26 mouse cellular contexts compared by ENCODE assay signal in the genomic region with DNA sequence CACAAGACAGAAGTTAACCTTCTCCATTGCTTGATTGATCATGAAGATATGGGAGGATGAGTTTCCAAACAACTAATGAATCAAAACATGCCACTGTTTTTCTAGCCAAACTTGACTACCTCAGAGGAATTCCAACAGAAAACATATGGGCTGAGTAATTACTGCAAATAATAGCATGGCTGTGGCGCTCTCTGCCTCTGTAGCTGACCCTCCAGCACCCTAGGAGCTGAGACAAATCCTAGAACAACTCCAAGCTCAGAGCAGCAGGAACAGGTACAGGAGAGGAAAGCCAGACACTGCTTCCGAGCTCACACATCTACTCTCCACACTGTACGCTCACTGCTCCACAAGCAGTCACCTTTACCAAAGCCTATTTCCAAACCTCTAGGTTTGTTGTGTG. TPM values are rescaled to one million over a fixed set of nuclear protein-coding genes. Genes with fewer than 3 reads are reported as not detected.
DNase-seq lines count a peak whose midpoint lies in the region; ATAC-seq lines count a peak whose summit lies in the region.
"Had no signal": no experiment of that assay in that cellular context is flagged by ENCODE, and none has a peak within 500 bp of the region (broad histone marks: within the 10 kb centered on the region; RNA-seq: fewer than 3 reads in every experiment).

No protein-coding gene starts in this region.

- intact Hi-C loops in heart, postnatal 25 days (cut with DNase I) = no loop called here

- H3K27ac ChIP-seq in heart, embryonic 15.5 days = peak overlapping the region; percentile 34
- H3K27ac ChIP-seq in limb, embryonic 11.5 days (replicated peaks; ENCODE audit: low read depth, low read length) = no peak overlapping the region
- no peak overlapping the region for H3K27ac ChIP-seq in limb, embryonic 10.5 days
- H3K27ac ChIP-seq in embryonic facial prominence, embryonic 14.5 days (replicated peaks; ENCODE audit: low read depth, low read length) = 0 out of 2 replicates have a peak overlapping the region, but pooled peaks have one; percentile 15
- H3K27ac ChIP-seq: forebrain, embryonic 10.5 days; forebrain, embryonic 15.5 days; heart, adult 2 months; hindbrain, embryonic 10.5 days; hindbrain, embryonic 15.5 days; macrophage; midbrain, embryonic 13.5 days; neural tube, embryonic 13.5 days had no signal

- no peaks in the 10 kb centered on the region for H3K27me3 ChIP-seq in heart, embryonic 15.5 days
- H3K27me3 ChIP-seq in limb, embryonic 11.5 days (ENCODE audit: control insufficient read depth, insufficient read depth, low read length) = no peaks in the 10 kb centered on the region
- no peaks in the 10 kb centered on the region for H3K27me3 ChIP-seq in limb, embryonic 10.5 days (ENCODE audit: low read depth, poor library complexity, severe bottlenecking)
- no peaks in the 10 kb centered on the region for H3K27me3 ChIP-seq in embryonic facial prominence, embryonic 14.5 days (replicated peaks; ENCODE audit: control insufficient read depth, insufficient read depth, low read length)
- H3K27me3 ChIP-seq: forebrain, embryonic 15.5 days; heart, embryonic 12.5 days; hindbrain, embryonic 15.5 days; midbrain, embryonic 13.5 days; neural tube, embryonic 13.5 days had no signal

- no peak for ATAC-seq in heart, embryonic 15.5 days (replicated peaks; ENCODE audit: insufficient number of reproducible peaks, insufficient read depth, low FRiP score, low read depth)
- ATAC-seq in limb, embryonic 11.5 days (ENCODE audit: insufficient number of reproducible peaks, low FRiP score, low TSS enrichment, low read depth) = no peak
- no peak for ATAC-seq in embryonic facial prominence, embryonic 14.5 days (ENCODE audit: low read depth)
- ATAC-seq: forebrain, embryonic 15.5 days; inflammation-experienced regulatory T-cells, adult 6 months; midbrain, embryonic 13.5 days had no signal

- H3K4me2 ChIP-seq in heart, embryonic 15.5 days = no peak overlapping the region
- H3K4me2 ChIP-seq in limb, embryonic 11.5 days (ENCODE audit: low read depth, severe bottlenecking) = no peak overlapping the region
- no peak overlapping the region for H3K4me2 ChIP-seq in embryonic facial prominence, embryonic 14.5 days (ENCODE audit: low read depth, low read length)
- H3K4me2 ChIP-seq: forebrain, embryonic 15.5 days; heart, embryonic 12.5 days; hindbrain, embryonic 15.5 days; liver, embryonic 11.5 days; midbrain, embryonic 13.5 days; neural tube, embryonic 13.5 days had no signal

- no peak for DNase-seq in heart, postnatal 25 days (ENCODE audit: low spot score)
- DNase-seq in limb, embryonic 11.5 days (ENCODE audit: low spot score) = no peak
- DNase-seq in limb, embryonic 10.5 days (ENCODE audit: low spot score) = no peak
- DNase-seq in Muller cell, postnatal 12 days (ENCODE audit: inconsistent ontology term) = peak; percentile 46
- DNase-seq in embryonic facial prominence, embryonic 14.5 days (ENCODE audit: low spot score) = no peak
- DNase-seq in testis, postnatal 10 days (ENCODE audit: low spot score) = no peak
- no peak for DNase-seq in cerebellum, adult 11-12 months
- DNase-seq: adrenal gland, postnatal 25 days; cerebellum, adult 18-20 months; cerebellum, postnatal 10 days; heart, adult 2 months; heart, postnatal 10 days; kidney, adult 11 months; left cerebral cortex, postnatal 4 days had no signal

- H3K9ac ChIP-seq in heart, embryonic 15.5 days = no peak overlapping the region
- H3K9ac ChIP-seq in limb, embryonic 11.5 days (ENCODE audit: low read length) = 0 out of 2 replicates have a peak overlapping the region, but pooled peaks have one; percentile 9
- no peak overlapping the region for H3K9ac ChIP-seq in embryonic facial prominence, embryonic 14.5 days (ENCODE audit: low read depth, low read length)
- H3K9ac ChIP-seq: forebrain, embryonic 15.5 days; heart, embryonic 12.5 days; hindbrain, embryonic 15.5 days; midbrain, embryonic 13.5 days; neural tube, embryonic 13.5 days had no signal

- H3K9me3 ChIP-seq in heart, embryonic 15.5 days (replicated peaks) = no peaks in the 10 kb centered on the region
- no peaks in the 10 kb centered on the region for H3K9me3 ChIP-seq in limb, embryonic 11.5 days (ENCODE audit: control insufficient read depth, low read length)
- H3K9me3 ChIP-seq in limb, embryonic 10.5 days (replicated peaks) = no peaks in the 10 kb centered on the region
- no peaks in the 10 kb centered on the region for H3K9me3 ChIP-seq in embryonic facial prominence, embryonic 14.5 days (ENCODE audit: control insufficient read depth, low read length)
- H3K9me3 ChIP-seq: forebrain, embryonic 10.5 days; forebrain, embryonic 15.5 days; heart, embryonic 12.5 days; hindbrain, embryonic 10.5 days; hindbrain, embryonic 15.5 days; midbrain, embryonic 13.5 days; neural tube, embryonic 13.5 days had no signal

- WGBS in heart, embryonic 15.5 days = 73% methylated on average over 3 of the region's 3 CpGs
- WGBS in limb, embryonic 11.5 days = 65% methylated on average over 3 of the region's 3 CpGs
- 69% methylated on average over 3 of the region's 3 CpGs for WGBS in limb, embryonic 10.5 days
- 49% methylated on average over 3 of the region's 3 CpGs for WGBS in embryonic facial prominence, embryonic 14.5 days

- no peak overlapping the region for H3K4me3 ChIP-seq in heart, embryonic 15.5 days
- no peak overlapping the region for H3K4me3 ChIP-seq in limb, embryonic 11.5 days (ENCODE audit: low read depth, low read length)
- H3K4me3 ChIP-seq in limb, embryonic 10.5 days = no peak overlapping the region
- H3K4me3 ChIP-seq in embryonic facial prominence, embryonic 14.5 days (ENCODE audit: low read depth, low read length) = no peak overlapping the region
- H3K4me3 ChIP-seq: forebrain, embryonic 10.5 days; forebrain, embryonic 15.5 days; heart, adult 2 months; heart, embryonic 12.5 days; hindbrain, embryonic 10.5 days; hindbrain, embryonic 15.5 days; midbrain, embryonic 13.5 days; neural tube, embryonic 13.5 days had no signal

- H3K4me1 ChIP-seq in heart, embryonic 15.5 days (replicated peaks) = peaks cover 40% of the 10 kb centered on the region
- no peaks in the 10 kb centered on the region for H3K4me1 ChIP-seq in limb, embryonic 11.5 days (ENCODE audit: control insufficient read depth, insufficient read depth, low read length)
- H3K4me1 ChIP-seq in limb, embryonic 10.5 days = peaks cover 13% of the 10 kb centered on the region
- H3K4me1 ChIP-seq in embryonic facial prominence, embryonic 14.5 days (ENCODE audit: control insufficient read depth, insufficient read depth, low read length) = no peaks in the 10 kb centered on the region
- H3K4me1 ChIP-seq: hindbrain, embryonic 15.5 days; midbrain, embryonic 13.5 days; neural tube, embryonic 13.5 days had no signal

- H3K36me3 ChIP-seq in heart, embryonic 15.5 days = no peaks in the 10 kb centered on the region; the same call in 1 of the 2 replicates
- H3K36me3 ChIP-seq in limb, embryonic 11.5 days (ENCODE audit: control insufficient read depth, insufficient read depth, low read length) = no peaks in the 10 kb centered on the region; the same call in 1 of the 2 replicates
- H3K36me3 ChIP-seq in limb, embryonic 10.5 days = peaks cover 9% of the 10 kb centered on the region; the same call in 1 of the 2 replicates
- peaks cover 5% of the 10 kb centered on the region; the same call in 1 of the 2 replicates for H3K36me3 ChIP-seq in embryonic facial prominence, embryonic 14.5 days (ENCODE audit: control insufficient read depth, insufficient read depth, low read length)

RNA-seq across cellular contexts. Expression of a gene that starts 24.9 kb away (rescaled TPM):
- 128 and 143 TPM in 2 replicates for polyA plus RNA-seq in heart, embryonic 15.5 days (2015; fragmentation: Nextera tagmentation; extraction: Ambion mirVana)
- total RNA-seq in heart, postnatal 25 days (2021) = 100 to 1,000 TPM; 328 to 348 TPM
- 46.8 and 52.2 TPM in 2 replicates for polyA plus RNA-seq in limb, embryonic 11.5 days (2014; fragmentation: Nextera tagmentation; extraction: Ambion mirVana)
- 59.6 and 59.9 TPM in 2 replicates for polyA plus RNA-seq in limb, embryonic 10.5 days (2016; fragmentation: Nextera tagmentation; extraction: Ambion mirVana)
- 101 and 107 TPM in 2 replicates for polyA plus RNA-seq in embryonic facial prominence, embryonic 14.5 days (2014; fragmentation: Nextera tagmentation; extraction: Ambion mirVana)

RNA-seq across cellular contexts. Expression of a gene that starts 48.6 kb away (rescaled TPM):
- polyA plus RNA-seq in heart, embryonic 15.5 days (2015; fragmentation: Nextera tagmentation; extraction: Ambion mirVana) = 0.13 and 0.84 TPM in 2 replicates
- total RNA-seq in heart, postnatal 25 days (2021) = under 1 TPM; 0.03 TPM
- polyA plus RNA-seq in limb, embryonic 11.5 days (2014; fragmentation: Nextera tagmentation; extraction: Ambion mirVana) = 1.3 and 1.5 TPM in 2 replicates
- polyA plus RNA-seq in limb, embryonic 10.5 days (2016; fragmentation: Nextera tagmentation; extraction: Ambion mirVana) = 1.7 TPM in 2 replicates
- polyA plus RNA-seq in embryonic facial prominence, embryonic 14.5 days (2014; fragmentation: Nextera tagmentation; extraction: Ambion mirVana) = 1.1 TPM in 2 replicates

RNA-seq across cellular contexts. Expression of a gene that starts 51.4 kb away (rescaled TPM):
- 23.9 and 29.0 TPM in 2 replicates for polyA plus RNA-seq in heart, embryonic 15.5 days (2015; fragmentation: Nextera tagmentation; extraction: Ambion mirVana)
- total RNA-seq in heart, postnatal 25 days (2021) = 10 to 100 TPM; 20.3 to 24.2 TPM
- 36.7 and 49.1 TPM in 2 replicates for polyA plus RNA-seq in limb, embryonic 11.5 days (2014; fragmentation: Nextera tagmentation; extraction: Ambion mirVana)
- 32.9 and 35.8 TPM in 2 replicates for polyA plus RNA-seq in limb, embryonic 10.5 days (2016; fragmentation: Nextera tagmentation; extraction: Ambion mirVana)
- polyA plus RNA-seq in embryonic facial prominence, embryonic 14.5 days (2014; fragmentation: Nextera tagmentation; extraction: Ambion mirVana) = 38.6 and 38.9 TPM in 2 replicates

RNA-seq across cellular contexts. Expression of a gene that starts 57.8 kb away (rescaled TPM):
- polyA plus RNA-seq in heart, embryonic 15.5 days (2015; fragmentation: Nextera tagmentation; extraction: Ambion mirVana) = 8.2 and 9.1 TPM in 2 replicates
- total RNA-seq in heart, postnatal 25 days (2021) = 1 to 10 TPM; 4.9 to 6.6 TPM
- polyA plus RNA-seq in limb, embryonic 11.5 days (2014; fragmentation: Nextera tagmentation; extraction: Ambion mirVana) = 15.9 and 20.5 TPM in 2 replicates
- 23.1 and 24.8 TPM in 2 replicates for polyA plus RNA-seq in limb, embryonic 10.5 days (2016; fragmentation: Nextera tagmentation; extraction: Ambion mirVana)
- polyA plus RNA-seq in embryonic facial prominence, embryonic 14.5 days (2014; fragmentation: Nextera tagmentation; extraction: Ambion mirVana) = 6.1 and 6.2 TPM in 2 replicates
- total RNA-seq: common myeloid progenitor, adult 5-6 weeks had no signal

Comparison
In these comparisons a context has a peak if more than half of its experiments do, and no peak if none do; other contexts are left out.
1. H3K27ac ChIP-seq: peak in heart, embryonic 15.5 days (single experiment) and embryonic facial prominence, embryonic 14.5 days (single experiment); none in limb, embryonic 11.5 days (single experiment) and limb, embryonic 10.5 days (single experiment).